Mouse (Mus musculus): ENCODE results near the gene Gm3147. TPM values are rescaled to one million over a fixed set of nuclear protein-coding genes. Genes with fewer than 3 reads are reported as not detected.
"Not testable (repeated sequence)": the region's sequence is repeated elsewhere in the genome, so short reads cannot be mapped to it uniquely, and the experiment has no call there.

Gene Gm3147
- not detected in 2 replicates for polyA plus RNA-seq (2012)

DNA sequence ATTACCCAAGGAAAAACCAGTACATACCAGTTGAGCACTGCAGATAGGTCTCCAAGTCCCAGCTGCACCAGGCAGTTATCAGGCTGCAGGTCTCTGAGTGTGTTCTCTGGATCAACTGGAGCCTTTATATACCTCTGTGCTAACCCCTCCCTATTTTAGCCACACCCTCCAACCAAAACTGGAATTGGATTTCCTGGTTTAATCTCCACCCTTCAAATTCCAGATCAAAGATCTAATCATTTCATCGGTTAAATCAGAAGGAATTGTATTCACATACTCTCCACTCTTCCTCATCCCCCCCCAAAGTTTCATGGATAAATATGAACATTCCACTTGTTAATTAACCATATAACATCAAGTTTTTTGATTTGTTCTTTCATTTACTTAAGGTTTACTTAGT, at the start of gene Gm3147:
Gm3147 (minus strand) TSS at position 101 of the 400 bp plus-strand sequence.
- TF ChIP-seq GATA1 (IDR thresholded peaks at IDR 0.05; ENCODE audit: low read length), result not testable (repeated sequence)

- TF ChIP-seq GATA1 (IDR thresholded peaks at IDR 0.05; ENCODE audit: low read length), result not testable (repeated sequence)
Measured at GRCm38 (mm10) chr5:94648082-94648481, 31.9 kb upstream of the Gm3147 start, which contains the start of gene Gm6205. Gm6205 (plus strand) TSS chr5:94648382.

GRCm38 (mm10) chr5:94623679-94624078, 7.5 kb upstream of the Gm3147 start, which contains the start of gene Gm6509:
Gm6509 (plus strand) TSS chr5:94623979.
- TF ChIP-seq GATA1 (IDR thresholded peaks at IDR 0.05; ENCODE audit: low read length), result not testable (repeated sequence)

Other genes starting within 250 kb of the Gm3147 start
- not detected in 2 replicates for gene Gm7682, start 170.6 kb downstream of the Gm3147 start, polyA plus RNA-seq (2012)
- gene Gm3139, start 90.1 kb downstream of the Gm3147 start, polyA plus RNA-seq (2012), result not detected in 2 replicates
- not detected in 2 replicates for gene Gm6509, start 7.6 kb upstream of the Gm3147 start, polyA plus RNA-seq (2012)
- gene Gm6205, start 32.0 kb upstream of the Gm3147 start, polyA plus RNA-seq (2012), result not detected in 2 replicates
- not detected in 2 replicates for gene Gm3183, start 249.1 kb upstream of the Gm3147 start, polyA plus RNA-seq (2012)